Mouse (Mus musculus): Measurements from ENCODE around the gene Atp2b1. TPM values are rescaled to one million over a fixed set of nuclear protein-coding genes. Genes with fewer than 3 reads are reported as not detected.

Gene Atp2b1
- total and polyA plus RNA-seq, 3 experiments: 15.1 to 74.4 (median 64.6) TPM

DNA sequence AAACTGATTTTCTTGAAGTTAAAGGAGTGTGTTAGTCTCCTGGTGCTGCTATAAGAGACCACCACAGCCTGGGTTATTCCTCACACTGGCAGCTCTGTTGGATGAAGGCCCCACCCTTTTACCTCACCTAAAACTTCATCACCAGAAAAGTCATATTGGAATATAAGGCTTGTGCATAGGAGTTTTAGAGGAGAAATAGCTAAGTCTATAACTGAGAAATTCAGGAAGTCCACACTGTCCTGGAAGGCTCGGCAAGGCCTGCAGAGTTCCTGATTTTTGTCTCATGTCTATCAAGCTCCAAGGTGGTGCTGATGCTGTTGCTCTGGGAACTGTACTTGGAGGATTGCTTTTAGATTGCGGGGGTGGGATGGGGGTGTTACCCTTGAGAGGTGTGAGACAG is 26.6 kb downstream of the Atp2b1 start:
- Histone ChIP-seq H3K36me3 (ENCODE audit: control insufficient read depth, insufficient read depth, low read length) (peaks cover 4% of the 10 kb centered on the region), H3K9ac (ENCODE audit: low read depth, low read length) (no peak overlapping the region), H3K27ac (no peak overlapping the region), H3K4me1 (ENCODE audit: control insufficient read depth, insufficient read depth, low read length) (peaks cover 6% of the 10 kb centered on the region), H3K79me2 (replicated peaks; ENCODE audit: control insufficient read depth, insufficient read depth, low read length) (peaks cover 9% of the 10 kb centered on the region), H3K4me3 (no peak overlapping the region), H3K27me3 (ENCODE audit: control insufficient read depth, insufficient read depth, low read length) (no peaks in the 10 kb centered on the region)
- no peak for DNase-seq
- intact Hi-C loops (cut with DNase I): no loop called here
- 78% methylated on average over 2 of the region's 2 CpGs for WGBS
- TF ChIP-seq CTCF (IDR thresholded peaks at IDR 0.05): no peak
- TF ChIP-seq POLR2A (IDR thresholded peaks at IDR 0.05; ENCODE audit: insufficient read depth, low read depth, low read length): no peak
- no peak for TF ChIP-seq EP300 (IDR thresholded peaks at IDR 0.05; ENCODE audit: insufficient read depth, low read depth, low read length)

DNA sequence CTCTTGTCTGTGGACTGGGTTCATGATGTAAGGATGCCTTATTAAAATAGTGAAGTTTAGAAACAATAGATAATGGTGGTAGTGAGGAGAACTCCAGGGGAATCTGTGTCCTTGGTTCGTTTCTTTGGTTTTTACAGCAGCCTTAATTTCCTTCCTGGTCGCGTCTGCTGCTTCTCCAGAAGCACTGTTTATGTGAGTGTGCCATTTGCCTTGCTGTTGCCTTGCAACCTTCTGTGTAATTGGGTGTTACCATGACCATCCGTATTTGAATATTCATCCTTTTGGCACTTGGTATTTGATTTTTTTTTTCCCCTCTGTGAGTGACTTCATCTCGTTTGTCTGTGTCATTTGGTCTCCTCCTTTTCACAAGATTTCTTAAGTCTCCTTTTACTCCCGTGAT is 27.8 kb downstream of the Atp2b1 start:
- Histone ChIP-seq H3K36me3 (ENCODE audit: control insufficient read depth, insufficient read depth, low read length) (peaks cover 4% of the 10 kb centered on the region), H3K9ac (ENCODE audit: low read depth, low read length) (no peak overlapping the region), H3K27me3 (ENCODE audit: control insufficient read depth, insufficient read depth, low read length) (no peaks in the 10 kb centered on the region), H3K4me1 (ENCODE audit: control insufficient read depth, insufficient read depth, low read length) (peaks cover 5% of the 10 kb centered on the region), H3K27ac (no peak overlapping the region), H3K79me2 (replicated peaks; ENCODE audit: control insufficient read depth, insufficient read depth, low read length) (peaks cover 3% of the 10 kb centered on the region), H3K4me3 (no peak overlapping the region)
- no peak for DNase-seq
- intact Hi-C loops (cut with DNase I): no loop called here
- 46% methylated on average over 6 of the region's 6 CpGs for WGBS
- TF ChIP-seq CTCF (IDR thresholded peaks at IDR 0.05) (no peak), EP300 (IDR thresholded peaks at IDR 0.05; ENCODE audit: insufficient read depth, low read depth, low read length) (no peak), POLR2A (IDR thresholded peaks at IDR 0.05; ENCODE audit: insufficient read depth, low read depth, low read length) (no peak)

DNA sequence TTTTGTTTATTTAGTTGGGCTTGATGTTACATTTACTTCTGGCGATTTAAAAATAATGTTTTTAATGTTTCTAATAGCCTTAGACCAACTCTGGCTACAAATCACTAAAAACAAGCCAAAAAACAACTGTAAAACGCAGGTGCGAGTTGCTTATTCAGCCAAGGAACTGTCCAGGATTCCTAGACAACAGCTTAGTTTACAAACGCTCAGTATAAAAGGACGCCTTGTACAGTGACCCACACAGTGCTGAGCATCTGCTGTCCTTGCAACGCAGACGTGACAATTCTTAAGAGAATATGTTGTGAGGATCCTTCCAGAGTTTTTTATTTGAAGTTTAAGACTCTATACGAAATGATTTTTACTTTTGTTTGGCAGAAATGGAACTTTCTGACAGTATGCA is 28.8 kb downstream of the Atp2b1 start:
- Histone ChIP-seq H3K4me1 (ENCODE audit: control insufficient read depth, insufficient read depth, low read length) (peaks cover 8% of the 10 kb centered on the region), H3K27ac (no peak overlapping the region), H3K4me3 (no peak overlapping the region), H3K36me3 (ENCODE audit: control insufficient read depth, insufficient read depth, low read length) (peaks cover 4% of the 10 kb centered on the region), H3K27me3 (ENCODE audit: control insufficient read depth, insufficient read depth, low read length) (no peaks in the 10 kb centered on the region), H3K79me2 (replicated peaks; ENCODE audit: control insufficient read depth, insufficient read depth, low read length) (peaks cover 3% of the 10 kb centered on the region), H3K9ac (ENCODE audit: low read depth, low read length) (no peak overlapping the region)
- no peak for DNase-seq
- 68% methylated on average over 8 of the region's 8 CpGs for WGBS
- intact Hi-C loops (cut with DNase I): no loop called here
- TF ChIP-seq CTCF (IDR thresholded peaks at IDR 0.05) (no peak), POLR2A (IDR thresholded peaks at IDR 0.05; ENCODE audit: insufficient read depth, low read depth, low read length) (no peak), EP300 (IDR thresholded peaks at IDR 0.05; ENCODE audit: insufficient read depth, low read depth, low read length) (no peak)

DNA sequence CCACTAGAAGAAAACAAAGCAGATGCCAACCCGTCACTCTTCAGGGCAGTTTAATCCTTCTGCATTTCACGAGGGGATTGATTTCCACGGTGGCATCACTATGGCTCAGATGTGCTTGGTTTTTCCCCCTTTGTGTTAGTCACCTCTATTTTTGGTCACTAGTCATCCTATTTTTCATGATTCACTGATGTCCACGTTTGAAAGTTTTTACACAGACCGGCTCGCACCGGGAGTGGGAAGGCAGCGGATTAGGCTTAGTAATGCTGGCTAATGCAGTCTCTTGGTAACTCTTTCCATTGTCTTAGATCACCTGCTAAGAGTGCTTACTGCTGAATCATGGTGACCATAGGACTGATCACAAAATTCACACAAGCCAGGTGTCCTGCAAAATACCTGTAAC is 29.7 kb downstream of the Atp2b1 start:
- no peaks in the 10 kb centered on the region for H3K27me3 ChIP-seq (ENCODE audit: control insufficient read depth, insufficient read depth, low read length)
- WGBS: 83% methylated on average over 8 of the region's 8 CpGs
- H3K4me3 ChIP-seq: no peak overlapping the region
- H3K79me2 ChIP-seq (replicated peaks; ENCODE audit: control insufficient read depth, insufficient read depth, low read length): peaks cover 3% of the 10 kb centered on the region
- intact Hi-C loops (cut with DNase I): no loop called here
- no peak overlapping the region for H3K9ac ChIP-seq (ENCODE audit: low read depth, low read length)
- TF ChIP-seq POLR2A (IDR thresholded peaks at IDR 0.05; ENCODE audit: insufficient read depth, low read depth, low read length): no peak
- no peak for TF ChIP-seq EP300 (IDR thresholded peaks at IDR 0.05; ENCODE audit: insufficient read depth, low read depth, low read length)
- TF ChIP-seq CTCF (IDR thresholded peaks at IDR 0.05): no peak
- no peak for DNase-seq
- H3K36me3 ChIP-seq (ENCODE audit: control insufficient read depth, insufficient read depth, low read length): peaks cover 4% of the 10 kb centered on the region
- H3K4me1 ChIP-seq (ENCODE audit: control insufficient read depth, insufficient read depth, low read length): peaks cover 10% of the 10 kb centered on the region
- H3K27ac ChIP-seq: no peak overlapping the region

DNA sequence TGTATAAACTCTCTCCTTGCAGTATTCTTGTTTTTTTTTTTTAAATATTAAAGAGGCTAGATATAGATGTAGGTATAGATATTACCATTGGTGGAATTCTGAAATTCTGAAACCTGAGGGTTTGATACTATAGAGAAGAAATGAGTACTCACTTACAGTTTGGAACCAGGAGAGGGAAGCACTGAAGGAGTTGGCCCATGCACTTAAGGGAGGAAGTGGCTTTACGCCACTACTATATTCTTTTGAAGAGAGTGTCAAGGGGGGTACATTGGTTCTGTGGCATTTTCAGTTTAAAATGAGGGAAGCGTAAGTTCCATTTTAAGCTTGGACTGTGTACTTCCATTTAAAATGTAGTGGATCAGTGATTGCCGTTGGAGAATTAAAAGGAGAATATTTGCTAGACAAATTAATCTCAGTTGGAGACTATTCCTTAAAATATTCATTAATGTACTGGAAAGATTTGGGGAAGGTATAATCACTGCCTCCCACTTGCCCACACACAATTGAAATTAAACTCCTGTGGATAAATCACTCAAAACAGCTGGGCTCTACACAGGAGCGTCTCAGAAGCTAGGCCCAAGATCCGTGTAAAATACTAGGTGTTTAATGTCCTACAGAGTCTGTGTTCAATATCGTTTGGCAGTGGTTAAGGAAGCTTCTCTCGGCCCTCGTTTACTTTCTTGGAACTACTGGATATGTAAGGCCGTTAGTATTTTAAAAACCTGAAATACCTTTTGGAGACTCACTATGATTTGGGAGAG is 32.0 kb downstream of the Atp2b1 start:
- no peak for TF ChIP-seq EP300 (IDR thresholded peaks at IDR 0.05; ENCODE audit: insufficient read depth, low read depth, low read length)
- no peak for TF ChIP-seq POLR2A (IDR thresholded peaks at IDR 0.05; ENCODE audit: insufficient read depth, low read depth, low read length)
- TF ChIP-seq CTCF (IDR thresholded peaks at IDR 0.05): 0 out of 2 replicates have a peak, but pooled peaks have one; percentile 12
- WGBS: 78% methylated on average over 9 of the region's 9 CpGs
- Histone ChIP-seq H3K9ac (ENCODE audit: low read depth, low read length) (no peak overlapping the region), H3K4me3 (no peak overlapping the region), H3K36me3 (ENCODE audit: control insufficient read depth, insufficient read depth, low read length) (peaks cover 7% of the 10 kb centered on the region), H3K79me2 (replicated peaks; ENCODE audit: control insufficient read depth, insufficient read depth, low read length) (peaks cover 4% of the 10 kb centered on the region), H3K4me1 (ENCODE audit: control insufficient read depth, insufficient read depth, low read length) (peaks cover 12% of the 10 kb centered on the region), H3K27me3 (ENCODE audit: control insufficient read depth, insufficient read depth, low read length) (no peaks in the 10 kb centered on the region), H3K27ac (no peak overlapping the region)
- no peak for DNase-seq
- intact Hi-C loops (cut with DNase I): no loop called here

DNA sequence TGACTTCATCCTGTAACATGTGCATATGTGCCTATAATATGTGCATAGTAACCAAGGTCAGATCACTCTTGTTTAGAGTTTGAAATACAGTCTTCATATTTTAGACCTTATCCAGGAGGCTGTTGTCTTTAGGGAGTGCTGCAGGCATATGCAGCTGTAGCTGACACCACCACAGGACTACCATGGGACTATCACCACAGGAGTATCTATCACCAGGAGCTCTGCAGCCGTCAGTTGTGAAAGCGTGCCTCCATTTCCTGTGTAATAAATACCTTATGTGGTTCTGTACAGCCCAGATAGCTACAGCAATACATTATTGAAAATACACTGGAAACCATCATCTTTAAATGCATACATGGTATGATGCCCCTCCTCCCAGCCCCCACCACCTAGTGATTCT is 33.0 kb downstream of the Atp2b1 start:
- no peak overlapping the region for H3K4me3 ChIP-seq
- H3K4me1 ChIP-seq (ENCODE audit: control insufficient read depth, insufficient read depth, low read length): peaks cover 12% of the 10 kb centered on the region
- 48% methylated on average over 2 of the region's 2 CpGs for WGBS
- H3K79me2 ChIP-seq (replicated peaks; ENCODE audit: control insufficient read depth, insufficient read depth, low read length): peaks cover 4% of the 10 kb centered on the region
- TF ChIP-seq EP300 (IDR thresholded peaks at IDR 0.05; ENCODE audit: insufficient read depth, low read depth, low read length) (no peak), POLR2A (IDR thresholded peaks at IDR 0.05; ENCODE audit: insufficient read depth, low read depth, low read length) (no peak), CTCF (IDR thresholded peaks at IDR 0.05) (no peak)
- no peaks in the 10 kb centered on the region for H3K27me3 ChIP-seq (ENCODE audit: control insufficient read depth, insufficient read depth, low read length)
- no peak overlapping the region for H3K9ac ChIP-seq (ENCODE audit: low read depth, low read length)
- DNase-seq: no peak
- H3K36me3 ChIP-seq (ENCODE audit: control insufficient read depth, insufficient read depth, low read length): peaks cover 6% of the 10 kb centered on the region
- no peak overlapping the region for H3K27ac ChIP-seq
- intact Hi-C loops (cut with DNase I): no loop called here
